Mouse (Mus musculus) CD4-positive, CD25-positive, alpha-beta regulatory T cell, adult 4 months (primary cell): ENCODE data around the gene Enpp7. TPM values are rescaled to one million over a fixed set of nuclear protein-coding genes. Genes with fewer than 3 reads are reported as not detected.

Experiments used
- ATAC-seq: one replicate; pipeline ENCODE4 v1.8.0; 2017
- polyA plus RNA-seq, 2 experiments: library from polyadenylated mRNA; unstranded; fragments of 100-300 nt; shearing (Covaris generic); gene quantifications; one replicate each; pipeline ENCODE4 v1.2.1; 2017

The Enpp7 gene
- polyA plus RNA-seq, 2 experiments from 2014 or later, result not detected

- peak; percentile 79 for ATAC-seq
Observed at GRCm38 (mm10) chr11:118998540-118999265, 10.7 kb downstream of the Enpp7 start.

GRCm38 (mm10) chr11:118999361-118999804, 11.4 kb downstream of the Enpp7 start:
- no peak for ATAC-seq

GRCm38 (mm10) chr11:119000877-119001276, 12.9 kb downstream of the Enpp7 start:
- no peak for ATAC-seq

GRCm38 (mm10) chr11:119001493-119002128, 13.6 kb downstream of the Enpp7 start:
- ATAC-seq, result no peak

GRCm38 (mm10) chr11:119005547-119006275, 17.7 kb downstream of the Enpp7 start:
- no peak for ATAC-seq

- no peak for ATAC-seq
Observed at GRCm38 (mm10) chr11:119006462-119006861, 18.5 kb downstream of the Enpp7 start.

GRCm38 (mm10) chr11:119007461-119008456, 19.8 kb downstream of the Enpp7 start:
- no peak for ATAC-seq

GRCm38 (mm10) chr11:119014455-119014854, 26.5 kb downstream of the Enpp7 start:
- no peak for ATAC-seq

GRCm38 (mm10) chr11:119017506-119017905, 29.5 kb downstream of the Enpp7 start:
- no peak for ATAC-seq

- no peak for ATAC-seq
Observed at GRCm38 (mm10) chr11:119021180-119021579, 33.2 kb downstream of the Enpp7 start.

- ATAC-seq, result peak; percentile 46
Observed at GRCm38 (mm10) chr11:119022068-119022894, 34.3 kb downstream of the Enpp7 start.

GRCm38 (mm10) chr11:119022895-119023615, 35.1 kb downstream of the Enpp7 start, which contains the start of gene Cbx2:
TSS of gene Cbx2 (plus strand) at chr11:119022962.
- ATAC-seq, result peak; percentile 93

- ATAC-seq, result peak; percentile 24
Observed at GRCm38 (mm10) chr11:119023616-119023980, 35.6 kb downstream of the Enpp7 start.

- ATAC-seq, result no peak
Observed at GRCm38 (mm10) chr11:119024260-119024659, 36.3 kb downstream of the Enpp7 start.

GRCm38 (mm10) chr11:119026203-119026602, 38.2 kb downstream of the Enpp7 start:
- no peak for ATAC-seq

GRCm38 (mm10) chr11:119033874-119034558, 46.0 kb downstream of the Enpp7 start:
- ATAC-seq, result peak; percentile 86

GRCm38 (mm10) chr11:119034635-119035034, 46.6 kb downstream of the Enpp7 start:
- peak; percentile 7 for ATAC-seq

- no peak for ATAC-seq
Observed at GRCm38 (mm10) chr11:119035094-119035685, 47.2 kb downstream of the Enpp7 start.

- no peak for ATAC-seq
Observed at GRCm38 (mm10) chr11:119035686-119036165, 47.7 kb downstream of the Enpp7 start.
